Mouse (Mus musculus): ENCODE results near the gene Plce1. TPM values are rescaled to one million over a fixed set of nuclear protein-coding genes. Genes with fewer than 3 reads are reported as not detected.

The Plce1 gene
- polyA plus RNA-seq, 1 experiment from 2014 or later = 2.7 TPM

DNA sequence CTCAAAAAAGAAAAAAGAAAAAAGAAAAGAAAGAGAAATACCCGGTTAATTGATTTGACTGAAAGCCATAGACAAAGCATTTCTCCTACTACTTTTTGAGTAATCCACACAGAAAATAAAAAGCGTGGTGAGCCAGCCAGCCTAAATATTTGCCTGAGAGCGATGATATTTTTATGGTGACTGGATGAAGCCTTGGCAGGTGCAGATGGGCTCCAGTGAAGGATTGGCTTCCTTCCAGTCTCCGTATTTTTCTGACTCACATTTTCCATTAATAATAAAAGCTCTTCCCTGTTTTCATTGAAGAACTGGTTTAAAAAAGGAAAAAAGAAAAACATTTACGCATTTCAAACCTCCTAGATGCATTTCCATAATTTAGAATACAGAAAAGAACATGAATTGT, 243.1 kb downstream of the Plce1 start:
- Histone ChIP-seq H3K27me3 (replicated peaks; ENCODE audit: low read depth, poor library complexity, severe bottlenecking) (no peaks in the 10 kb centered on the region), H3K4me3 (no peak overlapping the region), H3K27ac (replicated peaks) (no peak overlapping the region), H3K4me1 (no peaks in the 10 kb centered on the region; the same call in 1 of the 2 replicates), H3K9me3 (no peaks in the 10 kb centered on the region), H3K36me3 (replicated peaks) (no peaks in the 10 kb centered on the region)
- no peak for DNase-seq (ENCODE audit: low spot score)
- 83% methylated on average over 5 of the region's 5 CpGs for WGBS

DNA sequence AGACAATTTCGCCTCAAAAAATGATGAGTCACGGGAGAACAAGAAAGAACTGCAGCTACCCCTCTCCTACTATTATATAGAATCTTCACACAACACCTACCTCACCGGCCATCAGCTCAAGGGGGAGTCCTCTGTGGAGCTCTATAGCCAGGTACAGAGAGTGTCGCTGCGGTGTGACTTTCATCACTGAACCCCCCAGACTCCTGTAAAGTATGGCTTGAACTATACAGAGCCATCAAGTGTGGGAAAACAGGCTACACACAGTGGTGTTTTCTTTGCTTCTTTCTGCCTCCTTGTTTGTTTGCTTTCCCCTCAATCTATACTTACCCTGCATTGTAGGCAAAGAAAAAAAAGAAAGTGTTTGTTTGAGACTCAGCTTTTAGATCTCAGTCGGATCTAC, 247.9 kb downstream of the Plce1 start:
- Histone ChIP-seq H3K36me3 (replicated peaks) (no peaks in the 10 kb centered on the region; the same call in 1 of the 2 replicates), H3K27me3 (replicated peaks; ENCODE audit: low read depth, poor library complexity, severe bottlenecking) (no peaks in the 10 kb centered on the region), H3K9me3 (no peaks in the 10 kb centered on the region), H3K4me1 (no peaks in the 10 kb centered on the region; the same call in 1 of the 2 replicates), H3K27ac (replicated peaks) (no peak overlapping the region), H3K4me3 (no peak overlapping the region)
- WGBS = 68% methylated on average over 6 of the region's 6 CpGs
- DNase-seq (ENCODE audit: low spot score) = no peak

DNA sequence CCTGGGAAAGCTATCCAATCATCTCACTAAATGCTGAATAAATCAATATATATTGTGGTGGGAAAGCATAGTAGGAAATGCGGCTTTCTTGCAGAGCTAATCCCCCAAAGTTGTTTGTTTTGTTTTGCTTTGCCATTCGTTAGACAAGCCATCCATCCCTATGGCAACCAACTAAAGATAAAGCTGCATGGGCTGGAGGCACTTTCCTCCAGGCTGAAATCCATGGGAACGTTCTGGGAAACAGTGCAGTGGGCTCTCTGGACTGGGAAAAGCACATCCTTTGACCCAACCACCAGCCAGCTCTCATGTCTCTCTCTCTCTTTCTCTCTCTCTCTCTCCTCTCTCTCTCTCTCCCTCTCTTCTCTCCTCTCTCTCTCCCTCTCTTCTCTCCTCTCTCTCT, 248.4 kb downstream of the Plce1 start:
- no peaks in the 10 kb centered on the region; the same call in 1 of the 2 replicates for H3K36me3 ChIP-seq (replicated peaks)
- no peak for DNase-seq (ENCODE audit: low spot score)
- H3K27ac ChIP-seq (replicated peaks) = no peak overlapping the region
- H3K4me3 ChIP-seq = no peak overlapping the region
- H3K4me1 ChIP-seq = no peaks in the 10 kb centered on the region; the same call in 1 of the 2 replicates
- WGBS = 28% methylated on average over 3 of the region's 3 CpGs
- H3K9me3 ChIP-seq = peaks cover 2% of the 10 kb centered on the region; the same call in 1 of the 2 replicates
- no peaks in the 10 kb centered on the region for H3K27me3 ChIP-seq (replicated peaks; ENCODE audit: low read depth, poor library complexity, severe bottlenecking)

DNA sequence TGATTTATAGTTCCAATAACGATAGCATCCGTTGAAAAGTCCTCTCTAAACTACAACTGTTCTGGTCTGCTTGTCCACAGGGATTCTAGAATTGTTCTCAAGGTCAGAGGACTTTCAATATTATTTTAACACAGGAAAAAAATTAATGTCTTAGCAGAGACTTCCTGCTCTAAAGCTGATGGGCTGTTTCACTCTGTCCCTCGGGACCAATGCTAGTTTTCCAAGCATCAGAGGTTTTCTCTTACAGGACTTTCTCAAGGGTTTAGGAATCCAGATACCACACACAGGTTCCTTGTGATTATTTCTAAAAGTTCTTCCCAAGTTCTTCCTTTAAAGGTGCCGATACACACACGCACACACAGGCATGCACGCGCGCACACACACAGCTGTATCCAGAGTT, 263.6 kb downstream of the Plce1 start:
- DNase-seq (ENCODE audit: low spot score) = no peak
- no peaks in the 10 kb centered on the region for H3K36me3 ChIP-seq (replicated peaks)
- H3K9me3 ChIP-seq = no peaks in the 10 kb centered on the region
- H3K27me3 ChIP-seq (replicated peaks; ENCODE audit: low read depth, poor library complexity, severe bottlenecking) = no peaks in the 10 kb centered on the region
- 71% methylated on average over 8 of the region's 8 CpGs for WGBS
- no peak overlapping the region for H3K4me3 ChIP-seq
- no peak overlapping the region for H3K27ac ChIP-seq (replicated peaks)
- peaks cover 29% of the 10 kb centered on the region for H3K4me1 ChIP-seq

DNA sequence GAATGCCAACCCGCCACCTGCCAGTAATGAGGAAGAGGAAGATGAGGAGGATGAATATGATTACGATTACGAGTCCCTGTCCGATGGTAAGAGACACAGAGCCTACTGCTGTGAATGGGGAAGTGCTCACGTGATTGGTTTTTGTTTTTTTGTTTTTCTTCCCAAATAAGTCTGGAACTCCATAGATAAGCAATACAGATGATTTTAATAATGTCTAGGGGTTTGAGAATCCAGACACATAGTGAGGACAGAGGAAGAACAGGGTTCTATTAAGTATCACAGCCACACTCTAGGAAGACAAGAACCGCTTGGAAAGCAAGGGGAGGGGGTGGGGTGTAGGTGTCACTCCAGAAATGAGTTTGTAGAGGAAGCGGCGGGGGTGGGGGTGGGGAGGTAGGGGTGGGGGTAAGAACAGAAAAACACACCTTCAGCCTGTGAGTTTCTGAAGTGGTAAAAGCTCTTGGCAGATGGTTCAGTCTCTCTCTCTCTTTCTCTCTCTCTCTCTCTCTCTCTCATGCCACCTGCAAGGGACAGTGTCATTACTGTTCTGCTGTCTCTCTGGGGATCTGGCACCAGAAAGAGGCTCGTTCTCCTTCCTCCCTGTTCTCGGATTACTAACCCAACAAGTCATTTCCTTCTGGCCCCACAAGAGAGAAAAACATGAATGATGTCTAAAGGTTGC, 265.0 kb downstream of the Plce1 start:
- peak; percentile 21 for DNase-seq (ENCODE audit: low spot score)
- no peaks in the 10 kb centered on the region for H3K9me3 ChIP-seq
- WGBS = 53% methylated on average over 10 of the region's 10 CpGs
- no peaks in the 10 kb centered on the region for H3K36me3 ChIP-seq (replicated peaks)
- no peaks in the 10 kb centered on the region for H3K27me3 ChIP-seq (replicated peaks; ENCODE audit: low read depth, poor library complexity, severe bottlenecking)
- peaks cover 29% of the 10 kb centered on the region for H3K4me1 ChIP-seq
- no peak overlapping the region for H3K4me3 ChIP-seq
- no peak overlapping the region for H3K27ac ChIP-seq (replicated peaks)

DNA sequence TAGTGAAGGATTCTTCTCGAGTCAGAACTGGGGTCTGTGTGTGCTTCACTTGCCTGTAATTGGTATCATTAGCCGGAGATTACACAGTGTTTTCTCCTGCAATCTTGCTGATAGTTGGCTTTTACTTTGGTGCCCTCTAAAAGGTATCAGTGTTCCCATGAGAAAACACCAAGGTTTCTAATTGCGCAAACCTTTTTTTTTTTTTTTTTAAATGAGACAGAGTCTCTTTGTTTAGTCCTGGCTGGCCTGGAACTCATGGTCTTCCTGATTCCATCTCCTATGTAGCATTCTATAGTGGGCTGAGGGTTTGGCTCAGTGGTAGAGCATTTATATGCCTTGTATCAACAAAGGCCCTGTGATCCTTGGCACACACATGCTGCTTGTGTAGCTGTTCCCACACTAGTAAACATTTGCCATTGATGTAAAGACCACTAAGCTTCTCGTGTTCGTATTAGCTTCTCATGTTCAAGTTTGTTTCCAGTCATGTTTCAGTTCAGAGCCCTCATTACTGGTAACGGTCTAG, 265.6 kb downstream of the Plce1 start:
- no peak for DNase-seq (ENCODE audit: low spot score)
- Histone ChIP-seq H3K36me3 (replicated peaks) (no peaks in the 10 kb centered on the region), H3K27ac (replicated peaks) (no peak overlapping the region), H3K27me3 (replicated peaks; ENCODE audit: low read depth, poor library complexity, severe bottlenecking) (no peaks in the 10 kb centered on the region), H3K9me3 (no peaks in the 10 kb centered on the region), H3K4me3 (no peak overlapping the region), H3K4me1 (peaks cover 29% of the 10 kb centered on the region)
- 50% methylated on average over 6 of the region's 6 CpGs for WGBS

DNA sequence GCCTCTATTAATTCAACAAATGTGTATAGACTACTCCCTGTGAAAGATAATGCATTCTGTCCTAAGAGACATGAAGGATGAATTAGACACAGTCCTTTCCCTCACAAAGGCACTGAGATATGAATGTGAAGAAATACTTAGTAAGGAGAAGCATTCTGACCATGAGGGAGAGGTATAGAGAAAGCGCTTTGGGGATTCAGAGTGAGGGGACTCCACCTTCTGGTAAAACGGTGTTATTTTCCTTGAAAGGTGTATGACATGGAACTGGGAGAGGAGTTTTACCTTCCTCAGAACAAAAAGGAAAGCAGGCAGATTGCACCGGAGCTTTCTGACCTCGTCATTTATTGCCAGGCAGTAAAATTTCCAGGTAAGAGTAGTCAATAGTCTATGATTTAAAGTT, 269.3 kb downstream of the Plce1 start:
- H3K9me3 ChIP-seq = no peaks in the 10 kb centered on the region
- no peak for DNase-seq (ENCODE audit: low spot score)
- WGBS = 61% methylated on average over 4 of the region's 4 CpGs
- H3K4me1 ChIP-seq = peaks cover 18% of the 10 kb centered on the region
- H3K27me3 ChIP-seq (replicated peaks; ENCODE audit: low read depth, poor library complexity, severe bottlenecking) = no peaks in the 10 kb centered on the region
- H3K27ac ChIP-seq (replicated peaks) = no peak overlapping the region
- no peaks in the 10 kb centered on the region for H3K36me3 ChIP-seq (replicated peaks)
- no peak overlapping the region for H3K4me3 ChIP-seq

DNA sequence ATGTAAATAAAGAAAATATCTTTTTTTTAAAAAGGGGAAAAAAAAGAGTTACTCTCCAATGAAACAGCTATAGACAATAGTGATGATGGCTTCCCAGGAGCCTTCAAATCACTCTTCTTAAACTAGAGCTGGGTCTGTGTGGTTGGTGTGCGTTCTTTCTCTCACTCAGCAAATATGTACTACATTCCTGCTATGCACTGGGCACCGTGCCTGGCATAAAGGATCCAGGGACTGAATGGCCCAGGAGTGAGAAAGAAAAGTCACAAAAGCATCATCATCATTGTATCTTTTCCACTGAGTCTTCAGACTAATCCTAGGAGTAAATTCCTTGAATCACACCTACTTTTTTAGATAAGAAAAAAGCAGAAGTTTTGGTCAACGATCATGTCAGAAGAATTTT, 276.3 kb downstream of the Plce1 start:
- Histone ChIP-seq H3K4me3 (no peak overlapping the region), H3K4me1 (no peaks in the 10 kb centered on the region), H3K27me3 (replicated peaks; ENCODE audit: low read depth, poor library complexity, severe bottlenecking) (no peaks in the 10 kb centered on the region), H3K9me3 (no peaks in the 10 kb centered on the region), H3K36me3 (replicated peaks) (no peaks in the 10 kb centered on the region), H3K27ac (replicated peaks) (no peak overlapping the region)
- 95% methylated on average over 3 of the region's 3 CpGs for WGBS
- no peak for DNase-seq (ENCODE audit: low spot score)

DNA sequence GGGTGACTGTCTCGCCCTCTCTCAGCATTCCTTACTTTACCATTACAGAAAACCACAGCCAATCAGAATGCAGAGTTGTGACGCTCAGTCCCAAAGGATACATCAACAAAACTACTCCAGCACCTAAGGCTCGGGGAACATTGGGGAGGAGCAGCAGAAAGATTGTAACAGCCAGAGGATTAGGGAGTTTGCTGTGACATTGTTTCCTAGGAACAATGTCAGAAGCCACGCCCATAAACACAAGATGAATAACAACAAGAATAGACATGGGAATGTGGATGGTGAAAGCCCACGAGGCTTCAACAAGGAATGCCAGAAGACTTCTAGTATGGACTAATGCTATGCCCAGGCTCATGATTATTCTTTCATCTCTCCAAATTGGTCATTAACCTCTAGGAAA, 277.1 kb downstream of the Plce1 start:
- no peak overlapping the region for H3K27ac ChIP-seq (replicated peaks)
- H3K27me3 ChIP-seq (replicated peaks; ENCODE audit: low read depth, poor library complexity, severe bottlenecking) = no peaks in the 10 kb centered on the region
- no peaks in the 10 kb centered on the region for H3K4me1 ChIP-seq
- H3K36me3 ChIP-seq (replicated peaks) = no peaks in the 10 kb centered on the region
- no peaks in the 10 kb centered on the region for H3K9me3 ChIP-seq
- 68% methylated on average over 5 of the region's 5 CpGs for WGBS
- no peak overlapping the region for H3K4me3 ChIP-seq
- DNase-seq (ENCODE audit: low spot score) = no peak

DNA sequence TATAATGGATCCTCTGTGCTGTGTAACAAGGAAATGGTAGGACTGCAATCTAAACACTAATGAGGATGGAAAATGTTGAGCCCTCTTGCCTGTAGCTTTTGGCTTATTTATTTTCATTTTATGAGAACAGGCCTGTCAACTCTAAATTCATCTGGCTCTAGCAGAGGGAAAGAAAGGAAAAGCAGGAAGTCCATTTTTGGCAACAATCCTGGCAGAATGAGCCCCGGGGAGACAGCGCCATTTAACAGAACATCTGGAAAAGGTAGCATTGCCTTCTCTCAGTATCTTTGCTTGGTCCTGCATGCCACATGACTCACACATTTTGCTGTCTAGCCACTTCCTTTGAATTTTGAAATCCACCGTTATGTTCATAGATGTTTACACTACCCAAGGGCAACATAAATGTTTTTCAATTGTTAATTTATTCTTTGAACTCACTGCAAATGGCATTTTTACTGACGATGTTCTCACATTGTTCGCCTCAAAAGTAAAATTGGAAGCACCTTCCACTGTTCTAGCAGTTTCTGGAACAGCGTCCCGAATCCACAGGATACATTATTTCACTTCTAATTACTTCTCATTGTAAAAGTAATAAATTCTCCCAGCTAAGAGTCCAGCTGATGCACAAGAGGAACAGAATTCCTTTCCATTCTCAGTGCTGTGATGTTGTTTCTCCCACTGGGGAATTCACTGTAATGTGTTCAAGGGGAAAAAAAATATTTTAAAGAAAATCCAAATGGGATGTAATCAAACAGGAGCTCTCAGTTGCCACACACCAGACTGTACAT, 278.0 kb downstream of the Plce1 start:
- no peak for DNase-seq (ENCODE audit: low spot score)

DNA sequence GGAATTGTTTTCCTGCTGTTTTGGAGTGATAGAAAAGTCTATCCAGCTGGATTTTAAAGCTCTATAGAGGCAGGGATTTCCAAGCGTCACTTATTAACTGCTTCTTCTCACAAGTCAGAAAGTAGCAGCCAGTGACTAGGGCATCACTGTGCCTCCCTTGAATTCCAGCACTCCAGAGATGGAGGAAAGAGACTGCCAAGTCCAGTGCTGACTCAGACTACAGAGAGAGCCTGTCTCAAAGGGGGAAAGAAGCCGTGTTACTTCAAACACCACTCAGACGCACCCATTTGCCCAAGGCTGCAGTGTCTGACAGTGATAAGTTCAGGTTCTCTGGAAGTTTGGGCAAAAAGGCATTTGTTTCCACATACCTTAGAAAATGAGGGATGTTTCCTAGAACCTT, 279.5 kb downstream of the Plce1 start:
- Histone ChIP-seq H3K27ac (replicated peaks) (no peak overlapping the region), H3K27me3 (replicated peaks; ENCODE audit: low read depth, poor library complexity, severe bottlenecking) (no peaks in the 10 kb centered on the region), H3K36me3 (replicated peaks) (no peaks in the 10 kb centered on the region), H3K4me3 (no peak overlapping the region), H3K9me3 (no peaks in the 10 kb centered on the region), H3K4me1 (no peaks in the 10 kb centered on the region)
- 80% methylated on average over 3 of the region's 3 CpGs for WGBS
- no peak for DNase-seq (ENCODE audit: low spot score)

More for the DNA sequence above, 278.0 kb downstream of the Plce1 start:
- H3K4me3 ChIP-seq = no peak overlapping the region
- H3K9me3 ChIP-seq = no peaks in the 10 kb centered on the region
- no peaks in the 10 kb centered on the region for H3K36me3 ChIP-seq (replicated peaks)
- no peak overlapping the region for H3K27ac ChIP-seq (replicated peaks)
- 73% methylated on average over 7 of the region's 7 CpGs for WGBS
- no peaks in the 10 kb centered on the region for H3K4me1 ChIP-seq
- no peaks in the 10 kb centered on the region for H3K27me3 ChIP-seq (replicated peaks; ENCODE audit: low read depth, poor library complexity, severe bottlenecking)

DNA sequence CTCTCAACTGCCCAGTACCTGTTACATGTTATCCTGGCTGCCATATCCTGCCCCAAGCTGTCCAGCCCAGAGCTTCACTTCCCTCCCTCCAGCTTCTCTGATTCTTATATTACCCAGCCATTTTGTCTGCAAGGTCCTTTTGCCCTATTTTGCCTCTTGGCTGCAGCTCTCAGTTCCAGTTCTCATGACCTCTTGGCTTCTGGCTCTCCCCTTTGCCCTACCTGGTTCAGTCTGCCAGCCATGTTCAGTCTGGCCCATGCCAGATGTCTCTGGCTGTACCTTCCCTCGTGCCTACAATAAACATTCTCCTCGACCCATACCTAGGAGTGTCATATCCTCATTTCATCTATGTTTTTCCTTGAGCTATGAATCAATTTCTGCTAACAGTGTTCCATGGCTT, 285.4 kb downstream of the Plce1 start:
- Histone ChIP-seq H3K27ac (replicated peaks) (no peak overlapping the region), H3K4me3 (no peak overlapping the region), H3K27me3 (replicated peaks; ENCODE audit: low read depth, poor library complexity, severe bottlenecking) (no peaks in the 10 kb centered on the region), H3K36me3 (replicated peaks) (no peaks in the 10 kb centered on the region), H3K9me3 (no peaks in the 10 kb centered on the region), H3K4me1 (no peaks in the 10 kb centered on the region)
- WGBS = 72% methylated on average over 2 of the region's 2 CpGs
- DNase-seq (ENCODE audit: low spot score) = no peak

DNA sequence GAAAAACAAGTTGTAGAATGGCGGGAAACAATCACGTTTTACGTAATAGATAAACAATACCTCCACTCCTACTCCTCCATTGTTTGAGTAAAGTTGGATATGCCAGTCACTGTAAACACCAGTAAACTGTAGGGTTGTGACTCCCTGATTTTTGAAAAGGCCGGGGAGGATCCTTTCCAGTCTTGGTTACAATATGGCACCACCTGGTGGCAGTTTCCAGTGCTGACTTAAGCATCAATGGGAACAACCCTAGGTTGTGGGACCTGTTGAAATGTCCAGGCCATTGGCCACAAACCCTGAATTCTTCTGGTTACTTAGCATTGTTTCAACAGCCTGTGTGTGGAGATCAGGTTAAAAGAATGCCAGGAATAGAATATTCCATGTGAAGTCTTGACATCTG, 294.6 kb downstream of the Plce1 start:
- Histone ChIP-seq H3K36me3 (replicated peaks) (no peaks in the 10 kb centered on the region), H3K9me3 (no peaks in the 10 kb centered on the region), H3K4me3 (no peak overlapping the region), H3K4me1 (no peaks in the 10 kb centered on the region), H3K27ac (replicated peaks) (no peak overlapping the region), H3K27me3 (replicated peaks; ENCODE audit: low read depth, poor library complexity, severe bottlenecking) (no peaks in the 10 kb centered on the region)
- 62% methylated on average over 4 of the region's 4 CpGs for WGBS
- peak; percentile 53 for DNase-seq (ENCODE audit: low spot score)

Measured in embryonic facial prominence, embryonic 10.5 days (tissue).